Mouse (Mus musculus) adrenal gland, adult 18-20 months (tissue): ENCODE measurements around the gene Srprb. TPM values are rescaled to one million over a fixed set of nuclear protein-coding genes. Genes with fewer than 3 reads are reported as not detected.

ENCODE experiments used
- DNase-seq, 2 experiments: peaks; one replicate each; pipeline ENCODE4 v3.0.0; 2021 to 2022; ENCODE audit warnings: low spot score in 2 of 2
- long read RNA-seq, 2 experiments: library from polyadenylated mRNA; stranded (forward); transcript quantifications; one replicate each; pipeline ENCODE4 v2.0.0; 2021
- total RNA-seq, 2 experiments: library from RNA; stranded (reverse); gene quantifications; 1 replicate in 1 of 2; 2 replicates in 1 of 2; pipeline ENCODE4 v1.2.3; 2021

Gene Srprb
- total RNA-seq, result 10 to 100 TPM; 34.3 to 50.9 TPM
- long read RNA-seq, experiment 1, transcript Srprb-201 (7 exons, 3,064 nt), result major isoform, 33 of 39 reads
- long read RNA-seq, experiment 1, partial matches to known transcripts, result 0 of 39 reads
- long read RNA-seq, experiment 1, other reads (novel, unspliced or antisense), result 6 of 39 reads
- long read RNA-seq, experiment 2, transcript Srprb-201 (7 exons, 3,064 nt), result major isoform, 33 of 42 reads
- long read RNA-seq, experiment 2, partial matches to known transcripts, result 0 of 42 reads
- long read RNA-seq, experiment 2, other reads (novel, unspliced or antisense), result 9 of 42 reads

- DNase-seq, result peak; percentile 88 to 90
Observed at GRCm38 (mm10) chr9:103201561-103202260, at the start of gene Srprb. Gene Srprb, minus strand, starts transcription at chr9:103202137.

- no peak for DNase-seq
Observed at GRCm38 (mm10) chr9:103248618-103249017, 46.7 kb upstream of the Srprb start.

GRCm38 (mm10) chr9:103246526-103247168, 44.7 kb upstream of the Srprb start:
- no peak for DNase-seq

GRCm38 (mm10) chr9:103243640-103244039, 41.7 kb upstream of the Srprb start:
- DNase-seq, result no peak

GRCm38 (mm10) chr9:103241206-103241605, 39.3 kb upstream of the Srprb start:
- no peak for DNase-seq

GRCm38 (mm10) chr9:103239471-103239870, 37.5 kb upstream of the Srprb start:
- DNase-seq, result no peak

- DNase-seq, result no peak
Observed at GRCm38 (mm10) chr9:103234565-103235165, 32.7 kb upstream of the Srprb start.

GRCm38 (mm10) chr9:103234059-103234458, 32.1 kb upstream of the Srprb start:
- no peak for DNase-seq

- no peak for DNase-seq
Observed at GRCm38 (mm10) chr9:103233006-103233395, 31.1 kb upstream of the Srprb start.

GRCm38 (mm10) chr9:103232232-103233005, 30.5 kb upstream of the Srprb start:
- no peak for DNase-seq

- DNase-seq, result peak; percentile 26 to 45
Observed at GRCm38 (mm10) chr9:103230151-103230951, 28.4 kb upstream of the Srprb start, which contains the start of the genes Gm20425 and Trf. Gene Gm20425, minus strand, starts transcription at chr9:103230307. Gene Trf, minus strand, starts transcription at chr9:103230444.

- DNase-seq, result no peak
Observed at GRCm38 (mm10) chr9:103229037-103229867, 27.3 kb upstream of the Srprb start.

- no peak for DNase-seq
Observed at GRCm38 (mm10) chr9:103228370-103229003, 26.6 kb upstream of the Srprb start.

GRCm38 (mm10) chr9:103227760-103228159, 25.8 kb upstream of the Srprb start:
- DNase-seq, result no peak

GRCm38 (mm10) chr9:103226806-103227205, 24.9 kb upstream of the Srprb start:
- DNase-seq, result peak in 1 of 2 experiments; percentile 38

GRCm38 (mm10) chr9:103225464-103225863, 23.5 kb upstream of the Srprb start:
- no peak for DNase-seq

GRCm38 (mm10) chr9:103224721-103225120, 22.8 kb upstream of the Srprb start:
- DNase-seq, result no peak

- DNase-seq, result no peak
Observed at GRCm38 (mm10) chr9:103214281-103214680, 12.3 kb upstream of the Srprb start.
